Mouse (Mus musculus): ENCODE results near the gene Brd1. TPM values are rescaled to one million over a fixed set of nuclear protein-coding genes. Genes with fewer than 3 reads are reported as not detected.
"Not testable (repeated sequence)": the region's sequence is repeated elsewhere in the genome, so short reads cannot be mapped to it uniquely, and the experiment has no call there.

Brd1 gene
- polyA plus RNA-seq, 1 experiment from 2014 or later = 17.1 TPM

DNA sequence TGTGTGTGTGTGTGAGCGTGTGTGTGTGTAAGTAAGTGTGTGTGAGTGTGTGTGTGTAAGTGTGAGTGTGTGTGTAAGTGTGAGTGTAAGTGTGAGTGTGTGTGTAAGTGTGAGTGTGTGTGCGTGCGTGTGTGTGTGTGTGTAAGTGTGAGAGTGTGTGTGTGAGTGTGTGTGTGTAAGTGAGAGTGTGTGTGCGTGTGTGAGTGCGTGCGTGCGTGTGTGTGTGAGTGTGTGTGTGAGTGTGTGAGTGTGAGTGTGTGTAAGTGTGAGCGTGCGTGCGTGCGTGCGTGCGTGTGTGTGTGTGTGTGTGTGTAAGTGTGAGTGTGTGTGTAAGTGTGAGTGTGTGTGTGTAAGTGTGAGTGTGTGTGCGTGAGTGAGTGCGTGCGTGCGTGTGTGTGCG is 21.7 kb upstream of the Brd1 start:
- Histone ChIP-seq H3K27me3 (replicated peaks; ENCODE audit: insufficient read depth, low read length) (no peaks in the 10 kb centered on the region), H3K9me3 (ENCODE audit: low read length) (no peaks in the 10 kb centered on the region), H3K9ac (replicated peaks; ENCODE audit: low read depth) (no peak overlapping the region), H3K36me3 (ENCODE audit: insufficient read depth, low read length) (no peaks in the 10 kb centered on the region), H3K4me2 (replicated peaks; ENCODE audit: low read depth, low read length) (no peak overlapping the region), H3K27ac (ENCODE audit: low read length) (no peak overlapping the region), H3K4me1 (ENCODE audit: insufficient read depth, low read depth, low read length) (peaks cover 8% of the 10 kb centered on the region; the same call in 1 of the 2 replicates), H3K4me3 (ENCODE audit: low read depth, low read length) (no peak overlapping the region)
- TF ChIP-seq EP300 (IDR thresholded peaks at IDR 0.05) = no peak
- DNase-seq (ENCODE audit: low spot score) (no peak), ATAC-seq (no peak)
- WGBS = 98% methylated on average over 17 of the region's 18 CpGs

DNA sequence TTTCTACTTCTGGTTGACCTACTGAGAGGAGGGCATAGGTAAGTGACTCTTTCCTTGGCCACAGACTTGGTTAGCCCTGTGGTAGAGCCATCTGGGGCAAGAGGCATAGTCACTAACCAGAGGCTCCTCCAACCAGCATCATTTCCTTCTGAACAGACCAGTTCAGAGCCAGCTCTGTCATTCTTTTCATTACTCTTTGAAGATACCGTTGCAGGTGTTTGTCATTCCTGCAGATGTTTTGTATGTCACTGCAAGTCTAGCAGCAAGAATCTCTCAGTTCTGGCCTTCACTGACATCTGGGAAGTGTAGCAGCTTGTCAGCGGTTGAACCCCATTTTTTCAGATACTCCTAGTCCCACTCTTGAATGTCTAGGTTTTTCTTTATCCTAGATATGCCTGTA is 20.9 kb upstream of the Brd1 start:
- no peak for TF ChIP-seq EP300 (IDR thresholded peaks at IDR 0.05)
- no peak for TF ChIP-seq CTCF (IDR thresholded peaks at IDR 0.05)
- Histone ChIP-seq H3K9me3 (ENCODE audit: low read length) (no peaks in the 10 kb centered on the region), H3K9ac (replicated peaks; ENCODE audit: low read depth) (no peak overlapping the region), H3K36me3 (ENCODE audit: insufficient read depth, low read length) (no peaks in the 10 kb centered on the region), H3K4me2 (replicated peaks; ENCODE audit: low read depth, low read length) (no peak overlapping the region), H3K4me1 (ENCODE audit: insufficient read depth, low read depth, low read length) (peaks cover 10% of the 10 kb centered on the region; the same call in 1 of the 2 replicates), H3K27me3 (replicated peaks; ENCODE audit: insufficient read depth, low read length) (no peaks in the 10 kb centered on the region), H3K27ac (ENCODE audit: low read length) (no peak overlapping the region), H3K4me3 (ENCODE audit: low read depth, low read length) (no peak overlapping the region)
- 57% methylated on average over 2 of the region's 2 CpGs for WGBS
- DNase-seq (ENCODE audit: low spot score) (no peak), ATAC-seq (no peak)

DNA sequence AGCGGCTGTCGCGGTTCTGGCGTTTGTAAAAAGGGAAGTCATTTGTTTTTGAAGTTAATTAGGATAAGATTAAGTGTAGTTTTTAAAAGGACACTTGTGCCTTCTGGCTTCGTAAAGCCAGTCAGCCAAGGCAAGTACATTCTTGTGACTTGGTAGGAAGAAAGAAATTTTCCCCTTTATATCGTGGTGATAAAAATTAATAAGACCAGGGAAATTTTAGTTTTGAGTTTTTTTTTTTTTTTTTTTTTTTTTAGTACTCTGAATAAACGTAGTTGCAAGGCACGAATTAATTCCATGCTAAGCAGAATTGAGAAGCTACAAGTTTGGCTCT is 18.3 kb upstream of the Brd1 start:
- DNase-seq (ENCODE audit: low spot score) (no peak), ATAC-seq (no peak)
- H3K9ac ChIP-seq (replicated peaks; ENCODE audit: low read depth) = peak overlapping the region; percentile 63
- no peak for TF ChIP-seq EP300 (IDR thresholded peaks at IDR 0.05)
- no peak for TF ChIP-seq CTCF (IDR thresholded peaks at IDR 0.05)
- H3K4me1 ChIP-seq (ENCODE audit: insufficient read depth, low read depth, low read length) = peaks cover 10% of the 10 kb centered on the region; the same call in 1 of the 2 replicates
- under 1% methylated on average over 8 of the region's 8 CpGs for WGBS
- no peaks in the 10 kb centered on the region for H3K36me3 ChIP-seq (ENCODE audit: insufficient read depth, low read length)
- H3K4me2 ChIP-seq (replicated peaks; ENCODE audit: low read depth, low read length) = peak overlapping the region; percentile 81
- peak overlapping the region; percentile 87 for H3K27ac ChIP-seq (ENCODE audit: low read length)
- H3K9me3 ChIP-seq (ENCODE audit: low read length) = no peaks in the 10 kb centered on the region
- peak overlapping the region; percentile 72 for H3K4me3 ChIP-seq (ENCODE audit: low read depth, low read length)
- no peaks in the 10 kb centered on the region for H3K27me3 ChIP-seq (replicated peaks; ENCODE audit: insufficient read depth, low read length)

DNA sequence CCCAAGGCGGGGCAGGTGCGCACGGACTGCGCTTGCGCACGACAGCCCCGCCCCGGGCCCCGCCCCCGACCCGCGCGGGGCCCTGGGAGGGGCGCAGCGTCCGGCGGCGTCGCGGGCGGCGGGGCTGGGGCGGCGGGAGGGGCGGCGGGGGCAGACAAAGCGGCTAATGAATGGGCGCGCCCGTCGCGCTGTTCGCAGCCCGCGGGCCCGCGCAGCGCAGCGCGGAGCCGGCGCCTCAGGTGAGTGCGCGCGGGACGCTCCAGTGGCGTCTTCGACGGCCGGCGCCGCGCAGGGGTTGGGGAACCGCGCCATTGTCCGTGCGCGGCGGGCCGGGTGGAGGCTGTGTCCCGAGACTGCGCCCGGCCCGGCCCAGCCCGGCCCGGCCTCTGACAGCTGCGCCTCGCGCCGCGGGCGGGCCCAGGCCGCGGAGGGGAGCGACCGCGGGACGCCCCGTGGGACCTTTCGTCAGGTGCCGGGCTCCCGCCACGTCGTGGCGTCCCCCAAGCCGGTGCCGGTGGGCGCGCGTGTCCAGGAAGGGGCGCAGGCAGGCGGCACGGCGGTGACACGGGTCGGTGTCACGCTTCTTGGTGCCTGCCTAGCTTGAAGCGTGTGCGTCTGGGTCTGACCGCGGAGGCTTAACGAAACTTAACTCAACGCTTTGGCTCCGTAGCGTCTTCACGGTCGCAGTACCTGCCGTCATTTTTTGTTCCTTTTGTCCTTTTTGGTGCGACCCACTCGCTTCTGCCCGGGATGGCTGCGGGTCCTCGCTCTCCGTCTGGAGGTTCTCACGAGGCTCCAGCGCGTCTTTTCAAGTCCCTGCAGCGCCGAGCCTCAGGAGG is 17.8 kb upstream of the Brd1 start, which contains the start of gene Zbed4:
Zbed4 (plus strand) TSS at position 97 of the 839 bp plus-strand sequence.
- Histone ChIP-seq H3K4me1 (ENCODE audit: insufficient read depth, low read depth, low read length) (peaks cover 10% of the 10 kb centered on the region; the same call in 1 of the 2 replicates), H3K9ac (replicated peaks; ENCODE audit: low read depth) (peak within 1 kb of the TSS; percentile 63), H3K4me2 (replicated peaks; ENCODE audit: low read depth, low read length) (peak within 1 kb of the TSS; percentile 81), H3K27me3 (replicated peaks; ENCODE audit: insufficient read depth, low read length) (no peaks in the 10 kb centered on the region), H3K4me3 (ENCODE audit: low read depth, low read length) (peak within 1 kb of the TSS; percentile 72), H3K9me3 (ENCODE audit: low read length) (no peaks in the 10 kb centered on the region), H3K27ac (ENCODE audit: low read length) (peak within 1 kb of the TSS; percentile 87), H3K36me3 (ENCODE audit: insufficient read depth, low read length) (no peaks in the 10 kb centered on the region)
- ATAC-seq = no peak; the same call in 1 of the 2 replicates
- WGBS = 2% methylated on average over 57 of the region's 119 CpGs
- TF ChIP-seq CTCF (IDR thresholded peaks at IDR 0.05) (no peak), EP300 (IDR thresholded peaks at IDR 0.05) (no peak)
- peak; percentile 59 for DNase-seq (ENCODE audit: low spot score)

DNA sequence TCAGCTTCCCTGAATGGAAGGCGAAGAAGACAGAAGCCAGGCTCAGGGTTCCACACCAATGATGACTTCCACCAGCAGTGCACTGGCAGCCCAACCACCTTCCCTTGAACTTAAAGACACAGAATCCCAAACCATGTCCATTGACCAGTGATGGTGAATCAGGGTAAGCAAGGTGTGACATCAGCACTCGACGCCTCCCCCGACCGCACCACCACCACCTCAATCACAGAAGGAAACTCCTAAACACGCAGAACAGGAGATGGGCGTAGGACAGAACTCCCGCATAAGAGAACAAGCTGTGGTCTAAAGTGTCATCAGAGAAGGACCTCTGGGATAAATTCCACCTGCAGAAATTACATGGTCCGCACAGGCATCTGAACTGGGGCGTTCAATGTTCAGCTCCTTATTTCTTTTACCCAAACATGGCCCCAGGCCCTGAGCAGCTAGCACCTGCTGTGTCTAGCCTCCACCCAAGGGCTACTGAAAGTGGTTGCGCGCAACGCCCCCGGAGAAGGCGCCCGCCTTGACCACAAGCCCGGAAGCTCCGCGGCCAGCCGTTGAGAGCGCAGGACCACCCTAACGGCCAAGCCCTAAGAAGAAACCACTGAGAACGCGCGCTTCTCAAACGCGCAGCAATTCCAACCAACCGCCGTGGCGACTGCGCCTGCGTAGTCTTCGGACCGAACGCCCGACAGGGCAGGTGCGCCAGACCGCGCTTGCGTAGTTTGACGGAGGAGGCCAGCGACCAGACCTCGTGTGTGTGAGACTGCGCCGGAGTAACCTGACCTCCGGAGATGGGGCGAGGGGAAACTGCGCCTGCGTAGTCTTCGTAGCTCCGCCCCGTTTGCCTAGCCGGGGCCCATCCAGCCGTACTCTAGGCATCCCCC is 16.9 kb upstream of the Brd1 start:
- no peaks in the 10 kb centered on the region for H3K27me3 ChIP-seq (replicated peaks; ENCODE audit: insufficient read depth, low read length)
- peak; percentile 98 for ATAC-seq
- H3K4me3 ChIP-seq (ENCODE audit: low read depth, low read length) = peak overlapping the region; percentile 72
- peak; percentile 99 for DNase-seq (ENCODE audit: low spot score)
- H3K9ac ChIP-seq (replicated peaks; ENCODE audit: low read depth) = peak overlapping the region; percentile 44; the same call in 1 of the 2 replicates
- TF ChIP-seq EP300 (IDR thresholded peaks at IDR 0.05) (no peak), CTCF (IDR thresholded peaks at IDR 0.05) (no peak)
- WGBS = 6% methylated on average over 54 of the region's 54 CpGs
- H3K27ac ChIP-seq (ENCODE audit: low read length) = peak overlapping the region; percentile 86
- no peaks in the 10 kb centered on the region for H3K9me3 ChIP-seq (ENCODE audit: low read length)
- H3K4me1 ChIP-seq (ENCODE audit: insufficient read depth, low read depth, low read length) = peaks cover 10% of the 10 kb centered on the region; the same call in 1 of the 2 replicates
- H3K36me3 ChIP-seq (ENCODE audit: insufficient read depth, low read length) = no peaks in the 10 kb centered on the region
- H3K4me2 ChIP-seq (replicated peaks; ENCODE audit: low read depth, low read length) = peak overlapping the region; percentile 81

DNA sequence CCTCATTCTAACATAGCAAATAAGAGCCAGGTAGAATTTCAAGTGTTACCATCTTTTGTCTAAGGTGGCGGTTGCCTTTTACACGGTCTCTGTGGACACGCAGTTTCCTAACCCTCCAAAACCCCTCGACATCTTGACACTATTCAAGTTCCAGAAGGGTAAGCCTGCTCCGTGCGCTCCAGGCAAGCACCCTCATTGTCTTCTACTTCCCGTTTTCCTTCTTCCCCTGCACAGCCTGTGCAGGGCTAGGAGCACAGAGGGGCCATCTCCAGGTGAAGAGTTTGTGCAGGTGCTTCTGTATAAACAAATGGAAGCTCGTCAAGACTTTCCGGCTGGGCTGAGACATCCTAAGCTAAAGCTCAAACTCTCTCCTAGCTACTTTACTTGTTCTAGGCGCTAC is 16.0 kb upstream of the Brd1 start:
- DNase-seq (ENCODE audit: low spot score) = no peak
- H3K4me2 ChIP-seq (replicated peaks; ENCODE audit: low read depth, low read length) = no peak overlapping the region
- peaks cover 10% of the 10 kb centered on the region; the same call in 1 of the 2 replicates for H3K4me1 ChIP-seq (ENCODE audit: insufficient read depth, low read depth, low read length)
- H3K36me3 ChIP-seq (ENCODE audit: insufficient read depth, low read length) = no peaks in the 10 kb centered on the region
- H3K4me3 ChIP-seq (ENCODE audit: low read depth, low read length) = no peak overlapping the region
- H3K9ac ChIP-seq (replicated peaks; ENCODE audit: low read depth) = no peak overlapping the region
- H3K27me3 ChIP-seq (replicated peaks; ENCODE audit: insufficient read depth, low read length) = no peaks in the 10 kb centered on the region
- WGBS = 68% methylated on average over 10 of the region's 10 CpGs
- ATAC-seq = no peak
- no peaks in the 10 kb centered on the region for H3K9me3 ChIP-seq (ENCODE audit: low read length)
- H3K27ac ChIP-seq (ENCODE audit: low read length) = no peak overlapping the region
- no peak for TF ChIP-seq CTCF (IDR thresholded peaks at IDR 0.05)

DNA sequence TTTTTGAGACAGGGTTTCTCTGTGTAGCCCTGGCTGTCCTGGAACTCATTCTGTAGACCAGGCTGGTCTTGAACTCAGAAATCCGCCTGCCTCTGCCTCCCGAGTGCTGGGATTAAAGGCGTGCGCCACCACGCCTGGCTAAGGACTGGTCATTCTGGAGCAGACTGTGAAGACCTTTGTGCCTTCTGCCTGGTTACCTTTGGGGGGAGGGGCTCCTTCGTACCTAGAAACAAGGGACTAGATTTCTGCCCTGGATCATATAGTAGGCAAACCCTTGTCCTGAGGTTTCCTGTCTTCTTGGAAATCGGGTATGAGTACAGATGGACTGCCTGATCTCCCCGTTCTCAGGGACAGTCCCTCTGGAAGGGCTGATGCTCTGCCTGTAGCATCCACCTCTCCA is 15.6 kb upstream of the Brd1 start:
- ATAC-seq; H3K27ac ChIP-seq (ENCODE audit: low read length); H3K9me3 ChIP-seq (ENCODE audit: low read length); H3K36me3 ChIP-seq (ENCODE audit: insufficient read depth, low read length); H3K27me3 ChIP-seq (replicated peaks; ENCODE audit: insufficient read depth, low read length); H3K4me3 ChIP-seq (ENCODE audit: low read depth, low read length); DNase-seq (ENCODE audit: low spot score); H3K9ac ChIP-seq (replicated peaks; ENCODE audit: low read depth); H3K4me2 ChIP-seq (replicated peaks; ENCODE audit: low read depth, low read length): not testable (repeated sequence)
- peaks cover 10% of the 10 kb centered on the region; the same call in 1 of the 2 replicates for H3K4me1 ChIP-seq (ENCODE audit: insufficient read depth, low read depth, low read length)
- 89% methylated on average over 8 of the region's 8 CpGs for WGBS
